26 mouse cellular contexts compared by ENCODE assay signal in the genomic region with DNA sequence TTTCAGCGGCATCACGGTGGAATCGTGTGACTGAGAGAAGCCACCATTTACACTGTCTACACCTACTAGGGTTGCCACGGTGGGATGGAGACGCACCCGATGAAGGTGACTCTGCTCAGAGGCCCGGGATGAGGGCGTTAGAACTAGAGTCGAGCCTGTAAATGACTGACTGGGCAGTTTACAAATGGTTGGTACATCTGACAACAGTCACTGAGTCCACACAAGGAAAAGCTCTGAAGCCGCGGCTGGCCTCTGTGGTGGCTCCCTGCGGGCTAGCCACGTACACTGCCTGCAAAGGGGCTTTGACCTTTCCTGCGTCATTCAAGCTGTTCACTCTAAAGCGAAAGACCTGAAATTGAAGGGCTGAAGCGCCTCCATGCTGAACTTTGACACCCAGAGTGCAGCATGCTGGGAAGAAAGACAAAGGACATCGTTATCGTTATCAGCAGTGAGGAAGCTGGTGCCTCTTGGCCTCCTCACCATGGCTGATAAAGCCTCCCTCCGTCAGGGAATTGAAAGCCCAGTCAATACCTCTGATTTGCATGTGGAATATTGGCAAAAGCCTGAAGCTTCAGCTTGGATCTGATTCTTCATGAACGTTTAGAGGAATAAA.
DNase-seq lines count a peak whose midpoint lies in the region; ATAC-seq lines count a peak whose summit lies in the region.
"Had no signal": no experiment of that assay in that cellular context is flagged by ENCODE, and none has a peak within 500 bp of the region (broad histone marks: within the 10 kb centered on the region; RNA-seq: fewer than 3 reads in every experiment).

No protein-coding gene starts in this region.

- WGBS in forebrain, embryonic 10.5 days, result 77% methylated on average over 20 of the region's 20 CpGs
- WGBS in forebrain, embryonic 11.5 days, result 66% methylated on average over 20 of the region's 20 CpGs
- 61% methylated on average over 20 of the region's 20 CpGs for WGBS in hindbrain, embryonic 11.5 days
- 63% methylated on average over 20 of the region's 20 CpGs for WGBS in hindbrain, embryonic 16.5 days
- WGBS in liver, embryonic 11.5 days, result 47% methylated on average over 20 of the region's 20 CpGs

- no peak for DNase-seq in forebrain, embryonic 10.5 days (ENCODE audit: extremely low spot score, low spot score)
- DNase-seq in forebrain, embryonic 11.5 days (ENCODE audit: low spot score), result no peak
- peak; percentile 36 for DNase-seq in hindbrain, embryonic 11.5 days (ENCODE audit: low spot score)
- no peak for DNase-seq in liver, embryonic 11.5 days (ENCODE audit: low spot score)
- DNase-seq in yolk sac, embryonic 10.5 days (ENCODE audit: low spot score), result peak; percentile 4
- DNase-seq in thymus, postnatal 25 days, result no peak
- DNase-seq: adrenal gland, postnatal 10 days; cerebellum, adult 2 months; cerebellum, postnatal 36 days; gastrocnemius, adult 2 months; heart, postnatal 14 days; kidney, adult 11 months; kidney, postnatal 36 days; layer of hippocampus, adult 9-11 months; lung, adult 18-20 months; lung, postnatal 10 days; retina, postnatal 1 day; right cerebral cortex, postnatal 25 days; spleen, adult 18-20 months; thymus, postnatal 36 days had no signal

- peaks cover 29% of the 10 kb centered on the region for H3K4me1 ChIP-seq in forebrain, embryonic 10.5 days
- H3K4me1 ChIP-seq in forebrain, embryonic 11.5 days (replicated peaks; ENCODE audit: control insufficient read depth, insufficient read depth, low read length), result no peaks in the 10 kb centered on the region; the same call in 1 of the 2 replicates
- peaks cover 2% of the 10 kb centered on the region; the same call in 1 of the 2 replicates for H3K4me1 ChIP-seq in hindbrain, embryonic 11.5 days (replicated peaks; ENCODE audit: control insufficient read depth, insufficient read depth, low read length)
- H3K4me1 ChIP-seq in hindbrain, embryonic 16.5 days (ENCODE audit: control insufficient read depth, insufficient read depth, low read depth, low read length), result peaks cover 4% of the 10 kb centered on the region
- peaks cover 5% of the 10 kb centered on the region; the same call in 1 of the 2 replicates for H3K4me1 ChIP-seq in liver, embryonic 11.5 days (replicated peaks; ENCODE audit: control insufficient read depth, insufficient read depth, low read length)
- H3K4me1 ChIP-seq: embryonic facial prominence, embryonic 15.5 days had no signal

- H3K9ac ChIP-seq in forebrain, embryonic 11.5 days (ENCODE audit: low read length), result no peak overlapping the region
- H3K9ac ChIP-seq in hindbrain, embryonic 11.5 days (ENCODE audit: low read depth, low read length), result no peak overlapping the region
- no peak overlapping the region for H3K9ac ChIP-seq in hindbrain, embryonic 16.5 days (ENCODE audit: low read depth, low read length)
- no peak overlapping the region for H3K9ac ChIP-seq in liver, embryonic 11.5 days (ENCODE audit: low read depth, low read length)
- H3K9ac ChIP-seq: embryonic facial prominence, embryonic 15.5 days; hindbrain, embryonic 15.5 days; kidney, embryonic 15.5 days; midbrain, embryonic 13.5 days; neural tube, embryonic 12.5 days had no signal

- no peak overlapping the region for H3K4me2 ChIP-seq in forebrain, embryonic 11.5 days (ENCODE audit: low read depth, low read length, severe bottlenecking)
- no peak overlapping the region for H3K4me2 ChIP-seq in hindbrain, embryonic 11.5 days (replicated peaks; ENCODE audit: low read depth, low read length)
- no peak overlapping the region for H3K4me2 ChIP-seq in hindbrain, embryonic 16.5 days (ENCODE audit: low read length)
- H3K4me2 ChIP-seq in liver, embryonic 11.5 days, result no peak overlapping the region
- H3K4me2 ChIP-seq: embryonic facial prominence, embryonic 15.5 days; hindbrain, embryonic 15.5 days; kidney, embryonic 15.5 days; midbrain, embryonic 13.5 days; neural tube, embryonic 12.5 days had no signal

- H3K27me3 ChIP-seq in forebrain, embryonic 10.5 days (ENCODE audit: poor library complexity, severe bottlenecking), result no peaks in the 10 kb centered on the region
- H3K27me3 ChIP-seq in forebrain, embryonic 11.5 days (ENCODE audit: control insufficient read depth, insufficient read depth, low read length), result no peaks in the 10 kb centered on the region
- H3K27me3 ChIP-seq in hindbrain, embryonic 11.5 days (ENCODE audit: control insufficient read depth, insufficient read depth, low read length), result no peaks in the 10 kb centered on the region
- no peaks in the 10 kb centered on the region for H3K27me3 ChIP-seq in hindbrain, embryonic 16.5 days (replicated peaks; ENCODE audit: control insufficient read depth, insufficient read depth, low read length)
- no peaks in the 10 kb centered on the region for H3K27me3 ChIP-seq in liver, embryonic 11.5 days (replicated peaks; ENCODE audit: control insufficient read depth, insufficient read depth, low read length)
- H3K27me3 ChIP-seq: hindbrain, embryonic 15.5 days; kidney, embryonic 15.5 days; midbrain, embryonic 13.5 days; neural tube, embryonic 12.5 days had no signal

- no peak overlapping the region for H3K4me3 ChIP-seq in forebrain, embryonic 10.5 days
- no peak overlapping the region for H3K4me3 ChIP-seq in forebrain, embryonic 11.5 days (ENCODE audit: low read depth, low read length)
- no peak overlapping the region for H3K4me3 ChIP-seq in hindbrain, embryonic 11.5 days (ENCODE audit: low read depth, low read length)
- H3K4me3 ChIP-seq in hindbrain, embryonic 16.5 days (ENCODE audit: low read length), result no peak overlapping the region
- H3K4me3 ChIP-seq in liver, embryonic 11.5 days (ENCODE audit: low read depth, low read length), result no peak overlapping the region
- H3K4me3 ChIP-seq: embryonic facial prominence, embryonic 15.5 days; gastrocnemius, adult 2 months; hindbrain, embryonic 15.5 days; kidney, embryonic 15.5 days; midbrain, embryonic 13.5 days; neural tube, embryonic 12.5 days had no signal

- no peaks in the 10 kb centered on the region for H3K36me3 ChIP-seq in forebrain, embryonic 10.5 days (replicated peaks)
- H3K36me3 ChIP-seq in forebrain, embryonic 11.5 days (ENCODE audit: control insufficient read depth, insufficient read depth, low read length), result no peaks in the 10 kb centered on the region
- no peaks in the 10 kb centered on the region for H3K36me3 ChIP-seq in hindbrain, embryonic 11.5 days (ENCODE audit: control insufficient read depth, insufficient read depth, low read length)
- H3K36me3 ChIP-seq in hindbrain, embryonic 16.5 days (ENCODE audit: control insufficient read depth, insufficient read depth, low read length), result no peaks in the 10 kb centered on the region
- H3K36me3 ChIP-seq in liver, embryonic 11.5 days (ENCODE audit: control insufficient read depth, insufficient read depth, low read length), result no peaks in the 10 kb centered on the region
- H3K36me3 ChIP-seq: embryonic facial prominence, embryonic 15.5 days; hindbrain, embryonic 15.5 days; kidney, embryonic 15.5 days; midbrain, embryonic 13.5 days; neural tube, embryonic 12.5 days had no signal

- no peaks in the 10 kb centered on the region for H3K9me3 ChIP-seq in forebrain, embryonic 10.5 days
- no peaks in the 10 kb centered on the region for H3K9me3 ChIP-seq in forebrain, embryonic 11.5 days (ENCODE audit: control insufficient read depth, low read length)
- no peaks in the 10 kb centered on the region for H3K9me3 ChIP-seq in hindbrain, embryonic 11.5 days (ENCODE audit: control insufficient read depth, low read length)
- H3K9me3 ChIP-seq in hindbrain, embryonic 16.5 days (ENCODE audit: control insufficient read depth, low read length), result no peaks in the 10 kb centered on the region
- H3K9me3 ChIP-seq in liver, embryonic 11.5 days (ENCODE audit: control insufficient read depth, low read length), result no peaks in the 10 kb centered on the region
- H3K9me3 ChIP-seq: embryonic facial prominence, embryonic 15.5 days; hindbrain, embryonic 15.5 days; kidney, embryonic 15.5 days; midbrain, embryonic 13.5 days; neural tube, embryonic 12.5 days had no signal

- peak overlapping the region; percentile 21; the same call in 1 of the 2 replicates for H3K27ac ChIP-seq in forebrain, embryonic 10.5 days
- H3K27ac ChIP-seq in forebrain, embryonic 11.5 days (ENCODE audit: low read depth, low read length), result no peak overlapping the region
- H3K27ac ChIP-seq in hindbrain, embryonic 11.5 days (ENCODE audit: low read depth, low read length), result peak overlapping the region; percentile 44; the same call in 1 of the 2 replicates
- no peak overlapping the region for H3K27ac ChIP-seq in hindbrain, embryonic 16.5 days (ENCODE audit: low read depth, low read length)
- H3K27ac ChIP-seq in liver, embryonic 11.5 days (ENCODE audit: low read depth, low read length), result no peak overlapping the region
- H3K27ac ChIP-seq: embryonic facial prominence, embryonic 15.5 days; gastrocnemius, adult 2 months; hindbrain, embryonic 15.5 days; kidney, embryonic 15.5 days; midbrain, embryonic 13.5 days; neural tube, embryonic 12.5 days had no signal

- no peak for ATAC-seq in forebrain, embryonic 11.5 days (replicated peaks; ENCODE audit: low FRiP score)
- ATAC-seq in hindbrain, embryonic 11.5 days (ENCODE audit: low FRiP score), result no peak; the same call in 1 of the 2 replicates
- no peak for ATAC-seq in hindbrain, embryonic 16.5 days
- peak; percentile 47; the same call in 1 of the 2 replicates for ATAC-seq in liver, embryonic 11.5 days (replicated peaks; ENCODE audit: low FRiP score)
- ATAC-seq: midbrain, embryonic 13.5 days had no signal

Comparison
In these comparisons a context has a peak if more than half of its experiments do, and no peak if none do; other contexts are left out.
1. H3K27ac ChIP-seq: peak in forebrain, embryonic 10.5 days (single experiment) and hindbrain, embryonic 11.5 days (single experiment); none in forebrain, embryonic 11.5 days (single experiment), hindbrain, embryonic 16.5 days (single experiment) and liver, embryonic 11.5 days (single experiment).
2. DNase-seq: peak in hindbrain, embryonic 11.5 days (single experiment) and yolk sac, embryonic 10.5 days (single experiment); none in forebrain, embryonic 10.5 days (single experiment), forebrain, embryonic 11.5 days (single experiment), liver, embryonic 11.5 days (single experiment) and thymus, postnatal 25 days (single experiment).